Mouse (Mus musculus) kidney, embryonic 15.5 days (tissue): Measurements from ENCODE around the gene Nudc. TPM values are rescaled to one million over a fixed set of nuclear protein-coding genes. Genes with fewer than 3 reads are reported as not detected.

Experiments used
- ATAC-seq: fragments of 200-750 bp; cut with Nextera tagmentation; replicated peaks from 2 replicates; pipeline ENCODE4 v1.8.0; 2017; ENCODE audit warnings: moderate TSS enrichment; ENCODE audit not compliant: low FRiP score
- H3K27ac ChIP-seq: fragments of 300-500 bp; sonication (generic); 2 replicates; pipeline ENCODE4 v1.5.1; 2015; ENCODE audit warnings: mild to moderate bottlenecking, inconsistent platforms
- H3K27me3 ChIP-seq: fragments of 300-500 bp; sonication (generic); 2 replicates; pipeline ENCODE4 v1.6.1; 2015; ENCODE audit warnings: inconsistent platforms
- H3K36me3 ChIP-seq: fragments of 300-500 bp; sonication (generic); 2 replicates; pipeline ENCODE4 v1.6.1; 2015; ENCODE audit warnings: inconsistent platforms
- H3K4me1 ChIP-seq: fragments of 300-500 bp; sonication (generic); 2 replicates; pipeline ENCODE4 v1.6.1; 2015; ENCODE audit warnings: inconsistent platforms
- H3K4me2 ChIP-seq: fragments of 300-500 bp; sonication (generic); 2 replicates; pipeline ENCODE4 v1.6.1; 2015; ENCODE audit warnings: moderate library complexity, mild to moderate bottlenecking, inconsistent platforms
- H3K4me3 ChIP-seq: fragments of 300-500 bp; sonication (generic); replicated peaks from 2 replicates; pipeline ENCODE4 v1.5.1; 2015; ENCODE audit warnings: mild to moderate bottlenecking, inconsistent platforms
- H3K9ac ChIP-seq: fragments of 300-500 bp; sonication (generic); 2 replicates; pipeline ENCODE4 v1.6.1; 2015; ENCODE audit warnings: mild to moderate bottlenecking, inconsistent platforms
- H3K9me3 ChIP-seq: fragments of 300-500 bp; sonication (generic); replicated peaks from 2 replicates; pipeline ENCODE4 v1.6.1; 2016; ENCODE audit warnings: inconsistent platforms
- WGBS: fragments of 180-500 bp; shearing (Covaris S2); methylation state at CpG from one replicate; pipeline ENCODE4 v1.1.7; 2015; ENCODE audit warnings: mixed read lengths; 5-methylcytosine and 5-hydroxymethylcytosine counted together
- microRNA-seq: library from miRNA; unstranded; fragments of <30 nt; microRNA quantifications from one replicate; pipeline ENCODE4, GENCODE M21; 2016
- polyA plus RNA-seq: library from polyadenylated mRNA; unstranded; fragments of >200 nt; fragmentation: Nextera tagmentation; extraction: Ambion mirVana; gene quantifications from 2 replicates; pipeline ENCODE4 v1.2.1, GENCODE M21; 2015

The Nudc gene
- polyA plus RNA-seq, 1 experiment from 2014 or later, result 359 TPM

- no peaks in the 10 kb centered on the region for H3K36me3 ChIP-seq
- H3K9ac ChIP-seq, result no peak overlapping the region
- WGBS, result 92% methylated on average over 26 of the region's 26 CpGs
- peaks cover 31% of the 10 kb centered on the region for H3K4me1 ChIP-seq
- peaks cover 16% of the 10 kb centered on the region for H3K27me3 ChIP-seq
- no peak overlapping the region for H3K4me2 ChIP-seq
- ATAC-seq, result no peak
- H3K9me3 ChIP-seq, result no peaks in the 10 kb centered on the region
- H3K27ac ChIP-seq, result no peak overlapping the region
- no peak overlapping the region for H3K4me3 ChIP-seq
These were observed 59.0 kb downstream of the Nudc start for GRCm38 (mm10) chr4:133486673-133487357.

DNA sequence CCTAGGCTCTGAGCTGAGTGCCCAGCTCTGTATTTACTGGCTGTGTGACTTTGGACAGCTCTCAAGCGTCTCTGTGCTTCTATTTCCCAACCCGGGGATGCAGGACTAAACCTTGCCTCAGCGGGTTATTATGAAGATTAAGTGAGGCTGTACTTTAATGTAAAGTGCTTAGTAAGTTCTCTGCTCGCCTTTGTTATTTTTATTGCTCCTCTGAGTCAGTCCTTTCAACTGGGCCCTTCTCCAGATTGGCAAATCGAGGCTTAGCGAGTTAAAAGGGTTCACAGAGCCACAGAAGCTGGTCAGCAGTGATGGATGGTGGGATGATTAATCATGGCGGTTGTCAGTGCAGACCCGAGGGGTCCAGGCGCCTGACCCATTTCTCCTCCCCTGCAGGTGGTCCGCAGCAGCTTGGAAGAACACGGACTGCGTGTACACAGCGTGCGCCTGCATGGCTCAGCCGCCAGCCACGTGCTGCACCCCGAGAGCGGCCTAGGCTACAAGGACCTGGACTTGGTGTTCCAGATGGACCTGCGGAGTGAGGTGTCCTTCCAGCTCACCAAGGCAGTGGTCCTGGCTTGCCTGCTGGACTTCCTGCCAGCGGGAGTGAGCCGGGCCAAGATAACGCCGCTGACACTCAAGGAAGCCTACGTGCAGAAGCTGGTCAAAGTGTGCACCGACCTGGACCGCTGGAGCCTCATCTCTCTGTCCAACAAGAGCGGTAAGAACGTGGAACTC, 59.9 kb downstream of the Nudc start:
- Histone ChIP-seq H3K9ac (no peak overlapping the region), H3K4me1 (peaks cover 31% of the 10 kb centered on the region), H3K36me3 (no peaks in the 10 kb centered on the region), H3K27ac (no peak overlapping the region), H3K4me3 (no peak overlapping the region), H3K27me3 (peaks cover 26% of the 10 kb centered on the region), H3K4me2 (no peak overlapping the region), H3K9me3 (no peaks in the 10 kb centered on the region)
- 87% methylated on average over 28 of the region's 28 CpGs for WGBS
- ATAC-seq, result no peak

- Histone ChIP-seq H3K27me3 (peaks cover 36% of the 10 kb centered on the region), H3K4me1 (peaks cover 39% of the 10 kb centered on the region), H3K4me2 (peak overlapping the region; percentile 52), H3K36me3 (no peaks in the 10 kb centered on the region), H3K9me3 (no peaks in the 10 kb centered on the region), H3K27ac (peak overlapping the region; percentile 75), H3K4me3 (peak overlapping the region; percentile 12), H3K9ac (no peak overlapping the region; the same call in 1 of the 2 replicates)
- ATAC-seq, result no peak
- whole genome bisulfite sequencing, result 9% methylated on average over 22 of the region's 22 CpGs
These were observed 61.4 kb downstream of the Nudc start for GRCm38 (mm10) chr4:133484266-133485025.

Small RNA genes within 50 kb of the gene (microRNA-seq; reads per million reads assigned to microRNA genes)
- not detected for gene Gm23158

Other genes starting within 250 kb of the Nudc start
- 12.0 and 13.1 TPM in 2 replicates for gene Wdtc1, start 192.5 kb downstream of the Nudc start, polyA plus RNA-seq
- gene Slc9a1, start 176.3 kb downstream of the Nudc start, polyA plus RNA-seq, result 7.5 and 8.3 TPM in 2 replicates
- 1.2 and 1.3 TPM in 2 replicates for gene Tent5b, start 65.9 kb downstream of the Nudc start, polyA plus RNA-seq
- 0.64 and 1.0 TPM in 2 replicates for gene Trnp1, start 47.4 kb downstream of the Nudc start, polyA plus RNA-seq
- gene Kdf1, start 27.0 kb downstream of the Nudc start, polyA plus RNA-seq, result 22.0 and 22.4 TPM in 2 replicates
- 0.44 and 0.64 TPM in 2 replicates for gene Nr0b2, start 7.4 kb upstream of the Nudc start, polyA plus RNA-seq
- gene Gpatch3, start 28.7 kb upstream of the Nudc start, polyA plus RNA-seq, result 7.4 and 7.8 TPM in 2 replicates
- gene Gpn2, start 38.4 kb upstream of the Nudc start, polyA plus RNA-seq, result 19.8 and 20.3 TPM in 2 replicates
- 9.8 and 13.3 TPM in 2 replicates for gene Sfn, start 56.2 kb upstream of the Nudc start, polyA plus RNA-seq
- 2.5 and 3.8 TPM in 2 replicates for gene Zdhhc18, start 104.2 kb upstream of the Nudc start, polyA plus RNA-seq
- 19.9 and 20.2 TPM in 2 replicates for gene Pigv, start 126.7 kb upstream of the Nudc start, polyA plus RNA-seq
- gene Arid1a, start 210.8 kb upstream of the Nudc start, polyA plus RNA-seq, result 33.5 and 36.1 TPM in 2 replicates